Mouse (Mus musculus) MEL (cell line): ENCODE measurements at regions not wholly inside any gene's neighbourhood (a gene's known extent, or its start where the extent isn't known, plus 50 kb on each side); places are given as distances from the start of the nearest gene placed in this dataset.

Source experiments
- DNase-seq: peaks from one replicate; pipeline ENCODE4 v3.0.0; 2011; ENCODE audit warnings: low read depth, low spot score
- H3K27ac ChIP-seq: 2 replicates; pipeline ENCODE4 v1.5.1; 2012; ENCODE audit warnings: low read depth, mild to moderate bottlenecking, control low read depth, low read length, moderate library complexity; ENCODE audit not compliant: control insufficient read depth
- H3K27me3 ChIP-seq, 2 experiments: fragments of 150-350 bp in 1 of 2; sonication (generic) in 1 of 2; 2 replicates each; pipeline ENCODE4 v1.6.1; 2012; ENCODE audit warnings: low read length in 2 of 2, mild to moderate bottlenecking in 2 of 2, improper control_type of control experiment in 1 of 2, moderate library complexity in 1 of 2; ENCODE audit not compliant: insufficient read depth in 2 of 2, control insufficient read depth in 1 of 2
- H3K36me3 ChIP-seq, 2 experiments: 2 replicates each; pipeline ENCODE4 v1.6.1; 2012 to 2014; ENCODE audit warnings: low read length in 2 of 2, improper control_type of control experiment in 1 of 2, inconsistent platforms in 1 of 2, mild to moderate bottlenecking in 1 of 2; ENCODE audit not compliant: insufficient read depth in 2 of 2, control insufficient read depth in 1 of 2
- H3K4me1 ChIP-seq, 2 experiments: fragments of 150-350 bp in 1 of 2; sonication (generic) in 1 of 2; 2 replicates each; pipeline ENCODE4 v1.6.1; 2012; ENCODE audit warnings: low read length in 2 of 2, improper control_type of control experiment in 1 of 2, mild to moderate bottlenecking in 1 of 2; ENCODE audit not compliant: insufficient read depth in 2 of 2, control insufficient read depth in 1 of 2
- H3K4me3 ChIP-seq, 2 experiments: fragments of 150-350 bp in 1 of 2; sonication (generic) in 1 of 2; 2 replicates each; pipeline ENCODE4 v1.5.1; 2012; ENCODE audit warnings: low read depth in 2 of 2, low read length in 2 of 2, mild to moderate bottlenecking in 2 of 2, moderate library complexity in 2 of 2, control low read depth in 1 of 2, improper control_type of control experiment in 1 of 2; ENCODE audit not compliant: control insufficient read depth in 1 of 2, insufficient read depth in 1 of 2
- H3K79me2 ChIP-seq: 2 replicates; pipeline ENCODE4 v1.6.1; 2012; ENCODE audit warnings: mild to moderate bottlenecking, low read length, moderate library complexity; ENCODE audit not compliant: control insufficient read depth, poor library complexity, insufficient read depth
- H3K9ac ChIP-seq: 2 replicates; pipeline ENCODE4 v1.6.1; 2012; ENCODE audit warnings: low read depth, mild to moderate bottlenecking, control low read depth, low read length, moderate library complexity; ENCODE audit not compliant: control insufficient read depth, poor library complexity, severe bottlenecking
- H3K9me3 ChIP-seq: fragments of 150-350 bp; sonication (generic); replicated peaks from 2 replicates; pipeline ENCODE4 v1.6.1; 2012; ENCODE audit warnings: mild to moderate bottlenecking, low read length, improper control_type of control experiment, moderate library complexity; ENCODE audit not compliant: insufficient read depth
- CHD1 ChIP-seq: IDR thresholded peaks from 2 replicates; pipeline ENCODE4 v1.6.1; 2012; ENCODE audit warnings: low read depth, mild to moderate bottlenecking, inconsistent platforms, low read length, improper control_type of control experiment
- CTCF ChIP-seq, 3 experiments: IDR thresholded peaks in 2 of 3; conservative IDR thresholded peaks in 1 of 3; 2 replicates each; pipeline ENCODE4 v1.5.1; 2011 to 2012; ENCODE audit warnings: low read length in 3 of 3, low read depth in 2 of 3, mild to moderate bottlenecking in 2 of 3, improper control_type of control experiment in 1 of 3, inconsistent platforms in 1 of 3, mixed read lengths in 1 of 3, moderate library complexity in 1 of 3; ENCODE audit not compliant: control insufficient read depth in 1 of 3, insufficient read depth in 1 of 3, poor library complexity in 1 of 3, severe bottlenecking in 1 of 3
- ELF1 ChIP-seq: IDR thresholded peaks from 2 replicates; pipeline ENCODE4 v1.6.1; 2014; ENCODE audit warnings: low read depth, mild to moderate bottlenecking, inconsistent platforms, low read length, improper control_type of control experiment, moderate library complexity
- ETS1 ChIP-seq: IDR thresholded peaks from 2 replicates; pipeline ENCODE4 v1.6.1; 2012; ENCODE audit warnings: low read depth, mild to moderate bottlenecking, inconsistent platforms, low read length, improper control_type of control experiment, moderate library complexity
- GATA1 ChIP-seq: IDR thresholded peaks from 2 replicates; pipeline ENCODE4 v1.6.1; 2011; ENCODE audit warnings: low read depth, low read length, improper control_type of control experiment
- HCFC1 ChIP-seq: IDR thresholded peaks from 2 replicates; pipeline ENCODE4 v1.6.1; 2012; ENCODE audit warnings: low read depth, mild to moderate bottlenecking, inconsistent platforms, low read length, improper control_type of control experiment, moderate library complexity
- JUND ChIP-seq: IDR thresholded peaks from 2 replicates; pipeline ENCODE4 v1.6.1; 2011; ENCODE audit warnings: low read depth, mild to moderate bottlenecking, improper control_type of control experiment, low read length
- KAT2A ChIP-seq: conservative IDR thresholded peaks from 2 replicates; pipeline ENCODE4 v1.6.1; 2012; ENCODE audit warnings: low read depth, low read length, improper control_type of control experiment, inconsistent platforms
- MAX ChIP-seq: IDR thresholded peaks from 2 replicates; pipeline ENCODE4 v1.6.1; 2011; ENCODE audit warnings: low read length, improper control_type of control experiment
- MAZ ChIP-seq: IDR thresholded peaks from 2 replicates; pipeline ENCODE4 v1.6.1; 2012; ENCODE audit warnings: low read depth, mild to moderate bottlenecking, inconsistent platforms, low read length, improper control_type of control experiment
- MEF2A ChIP-seq: IDR thresholded peaks from 2 replicates; pipeline ENCODE4 v1.6.1; 2014; ENCODE audit warnings: low read depth, mild to moderate bottlenecking, inconsistent platforms, low read length, improper control_type of control experiment; ENCODE audit not compliant: poor library complexity, insufficient replicate concordance, severe bottlenecking; ENCODE audit errors: extremely low read depth
- MXI1 ChIP-seq: IDR thresholded peaks from 2 replicates; pipeline ENCODE4 v1.6.1; 2011; ENCODE audit warnings: mild to moderate bottlenecking, low read depth, low read length, improper control_type of control experiment
- MYB ChIP-seq: IDR thresholded peaks from 2 replicates; pipeline ENCODE4 v1.6.1; 2011; ENCODE audit warnings: mild to moderate bottlenecking, low read depth, low read length, improper control_type of control experiment
- MYC ChIP-seq: IDR thresholded peaks from 2 replicates; pipeline ENCODE4 v1.6.1; 2011; ENCODE audit warnings: low read depth, mild to moderate bottlenecking, low read length, improper control_type of control experiment, moderate library complexity
- POLR2A ChIP-seq, 2 experiments: IDR thresholded peaks; 2 replicates each; pipeline ENCODE4 v1.6.1; 2011 to 2012; ENCODE audit warnings: low read length in 2 of 2, mild to moderate bottlenecking in 2 of 2, control low read depth in 1 of 2, improper control_type of control experiment in 1 of 2, low read depth in 1 of 2, moderate library complexity in 1 of 2; ENCODE audit not compliant: control insufficient read depth in 1 of 2, insufficient read depth in 1 of 2, poor library complexity in 1 of 2
- POLR2AphosphoS2 ChIP-seq: IDR thresholded peaks from 2 replicates; pipeline ENCODE4 v1.6.1; 2011; ENCODE audit warnings: low read length, improper control_type of control experiment
- POLR2AphosphoS5 ChIP-seq: IDR thresholded peaks from 2 replicates; pipeline ENCODE4 v1.6.1; 2012; ENCODE audit warnings: low read depth, borderline replicate concordance, mild to moderate bottlenecking, inconsistent platforms, low read length, moderate library complexity, mixed read lengths
- TAL1 ChIP-seq: IDR thresholded peaks from 2 replicates; pipeline ENCODE4 v1.6.1; 2012; ENCODE audit warnings: mild to moderate bottlenecking, inconsistent platforms, low read length, moderate library complexity, mixed read lengths
- TBP ChIP-seq: IDR thresholded peaks from 2 replicates; pipeline ENCODE4 v1.8.0; 2011; ENCODE audit warnings: low read depth, low read length, improper control_type of control experiment
- USF1 ChIP-seq: IDR thresholded peaks from 2 replicates; pipeline ENCODE4 v1.6.1; 2014; ENCODE audit warnings: low read depth, mild to moderate bottlenecking, inconsistent platforms, low read length, improper control_type of control experiment, moderate library complexity
- ZC3H11A ChIP-seq: IDR thresholded peaks from 2 replicates; pipeline ENCODE4 v1.6.1; 2012; ENCODE audit warnings: low read depth, mild to moderate bottlenecking, inconsistent platforms, low read length, improper control_type of control experiment

DNA sequence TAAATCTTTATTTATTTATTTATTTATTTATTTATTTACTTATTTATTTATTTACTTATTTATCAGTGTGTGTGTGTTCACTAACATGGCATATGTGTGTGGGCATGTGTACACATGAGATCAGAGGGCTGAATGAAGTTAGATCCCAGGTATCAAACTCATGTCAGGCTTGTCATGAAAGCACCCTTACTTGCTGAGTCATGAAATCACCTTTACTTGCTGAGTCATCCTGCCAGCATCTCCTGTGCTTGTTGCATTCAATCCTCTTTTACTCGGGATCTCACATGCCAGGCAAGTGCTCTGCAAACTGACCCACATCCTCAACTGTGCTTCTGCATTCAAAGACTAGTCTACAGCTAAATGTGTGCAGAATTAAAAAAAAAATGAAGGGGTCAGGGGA, 103.8 kb downstream of the En1 start:
- H3K36me3 ChIP-seq: no peaks in the 10 kb centered on the region
- H3K27ac ChIP-seq: no peak overlapping the region
- no peaks in the 10 kb centered on the region for H3K9me3 ChIP-seq
- H3K79me2 ChIP-seq: no peaks in the 10 kb centered on the region
- no peaks in the 10 kb centered on the region for H3K27me3 ChIP-seq
- H3K9ac ChIP-seq: no peak overlapping the region
- no peaks in the 10 kb centered on the region for H3K4me1 ChIP-seq
- no peak for DNase-seq
- no peak overlapping the region for H3K4me3 ChIP-seq
- TF ChIP-seq POLR2AphosphoS5 (no peak), MYC (no peak), KAT2A (no peak), MYB (no peak), USF1 (no peak), HCFC1 (no peak), MAX (no peak), TBP (no peak), MAZ (no peak), GATA1 (no peak), JUND (no peak), POLR2AphosphoS2 (no peak), CHD1 (no peak), MEF2A (no peak), ELF1 (no peak), TAL1 (no peak), CTCF (IDR thresholded peaks at IDR 0.05 in 2 of 3, conservative IDR thresholded peaks at IDR 0.05 in 1 of 3; ENCODE audit: control insufficient read depth in 1 of 3, insufficient read depth in 1 of 3, low read depth in 2 of 3, low read length in 3 of 3, poor library complexity in 1 of 3, severe bottlenecking in 1 of 3) (no peak), ZC3H11A (no peak), MXI1 (no peak), ETS1 (no peak)

DNA sequence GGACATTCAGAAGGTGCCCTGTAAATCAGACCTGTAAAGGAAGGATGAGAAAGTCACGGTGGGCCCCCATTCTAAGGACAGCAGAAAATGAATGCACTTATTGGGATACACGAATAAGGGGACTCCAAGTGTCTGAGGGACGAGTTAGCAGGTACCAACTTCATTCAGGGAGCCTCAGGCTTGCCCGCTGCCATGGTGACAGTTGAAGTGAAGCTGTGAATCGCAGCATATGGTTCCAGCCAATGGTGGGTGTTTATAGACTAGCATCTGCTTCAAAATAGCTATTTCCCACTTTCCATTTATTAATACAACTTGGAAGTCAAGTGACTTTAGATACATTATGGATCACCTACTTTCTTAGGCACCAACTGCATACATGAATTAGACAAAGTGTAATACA, 106.3 kb downstream of the En1 start:
- Histone ChIP-seq H3K27ac (no peak overlapping the region), H3K4me3 (no peak overlapping the region), H3K79me2 (no peaks in the 10 kb centered on the region), H3K4me1 (no peaks in the 10 kb centered on the region), H3K27me3 (no peaks in the 10 kb centered on the region), H3K9me3 (no peaks in the 10 kb centered on the region), H3K36me3 (no peaks in the 10 kb centered on the region), H3K9ac (no peak overlapping the region)
- no peak for DNase-seq
- TF ChIP-seq POLR2A (IDR thresholded peaks at IDR 0.05; ENCODE audit: control insufficient read depth in 1 of 2, insufficient read depth in 1 of 2, low read depth in 1 of 2, low read length in 2 of 2, poor library complexity in 1 of 2) (no peak), POLR2AphosphoS2 (no peak), HCFC1 (no peak), MEF2A (no peak)
